In the genomic region with DNA sequence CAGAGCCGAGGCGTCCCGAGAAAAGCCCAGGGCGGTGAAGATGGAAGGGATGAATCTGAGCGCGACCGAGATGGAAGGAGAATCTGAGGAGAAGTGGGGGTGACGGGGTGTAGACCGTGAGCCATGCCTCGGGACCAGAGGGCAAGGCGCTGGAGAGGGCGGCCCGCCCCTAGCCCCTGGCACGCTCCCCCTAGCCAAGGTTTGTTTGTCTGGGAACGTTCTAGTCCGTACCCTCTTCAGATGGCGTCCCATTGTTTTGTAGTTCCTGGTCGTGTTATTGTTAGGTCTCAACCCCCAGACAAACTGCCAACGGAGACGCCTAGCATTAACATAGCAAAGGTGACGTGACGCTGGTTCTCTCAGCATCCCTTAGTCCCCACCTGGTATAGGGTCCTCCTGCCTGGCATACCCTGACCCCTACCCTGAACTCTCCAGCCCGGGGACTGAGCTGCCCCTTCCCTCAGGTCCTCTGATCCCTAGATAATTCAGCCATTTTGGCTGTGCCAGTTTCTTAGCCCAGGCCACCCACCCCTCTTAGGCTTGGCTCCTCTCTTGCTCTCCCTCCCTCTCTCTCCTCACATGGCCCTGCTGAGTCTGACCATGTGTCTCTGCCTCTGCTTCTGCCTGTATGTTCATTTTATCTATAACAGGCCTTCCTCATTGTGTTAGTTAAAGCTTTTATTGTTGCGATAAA, we compare ENCODE assay signal across 7 mouse cellular contexts. TPM values are rescaled to one million over a fixed set of nuclear protein-coding genes. Genes with fewer than 3 reads are reported as not detected.
DNase-seq lines count a peak whose midpoint lies in the region; ATAC-seq and TF ChIP-seq lines count a peak whose summit lies in the region.

No protein-coding gene starts in this region.

- DNase-seq in spleen, adult 2 months (ENCODE audit: low read depth in 1 of 2, low spot score in 2 of 2) = no peak
- DNase-seq in spleen, postnatal 4 days (ENCODE audit: low spot score in 2 of 2) = no peak
- DNase-seq in left cerebral cortex, postnatal 36 days (ENCODE audit: low spot score in 2 of 2) = peak; percentile 57 to 65
- no peak for DNase-seq in T-cell, adult 2 months (ENCODE audit: low spot score)

- no peak overlapping the region for H3K27ac ChIP-seq in spleen, adult 2 months (ENCODE audit: insufficient read depth, low read length)
- peak overlapping the region; percentile 92 for H3K27ac ChIP-seq in midbrain, embryonic 16.5 days (ENCODE audit: low read length)

- peak overlapping the region; percentile 61 for H3K4me3 ChIP-seq in spleen, adult 2 months (ENCODE audit: extremely low read depth, insufficient read depth, insufficient read length)
- peak overlapping the region; percentile 82 for H3K4me3 ChIP-seq in midbrain, embryonic 16.5 days (ENCODE audit: low read depth, low read length)

- no peak for TF ChIP-seq CTCF in spleen, adult 2 months (IDR thresholded peaks at IDR 0.05; ENCODE audit: extremely low read depth, insufficient read depth, insufficient read length, insufficient replicate concordance)

- peak overlapping the region; percentile 95 for H3K9ac ChIP-seq in midbrain, embryonic 16.5 days (ENCODE audit: low read depth, low read length)

- 6% methylated on average over 24 of the region's 24 CpGs for WGBS in spleen, adult 2 months
- 2% methylated on average over 20 of the region's 24 CpGs for WGBS in midbrain, embryonic 16.5 days

- peak; percentile 23; the same call in 1 of the 2 replicates for ATAC-seq in common myeloid progenitor, adult 5-6 weeks (replicated peaks; ENCODE audit: low read depth, poor library complexity, severe bottlenecking)
- ATAC-seq in granulocyte monocyte progenitor cell, adult 5-6 weeks (replicated peaks; ENCODE audit: poor library complexity, severe bottlenecking) = peak; percentile 31; the same call in 1 of the 2 replicates
- peak; percentile 82 for ATAC-seq in midbrain, embryonic 16.5 days

- no peaks in the 10 kb centered on the region for H3K9me3 ChIP-seq in midbrain, embryonic 16.5 days (replicated peaks; ENCODE audit: control insufficient read depth, low read length, poor library complexity, severe bottlenecking)

- no peaks in the 10 kb centered on the region for H3K36me3 ChIP-seq in spleen, adult 2 months (ENCODE audit: control insufficient read depth, insufficient read depth, low read length)
- H3K36me3 ChIP-seq in midbrain, embryonic 16.5 days (ENCODE audit: control insufficient read depth, insufficient read depth, low read length) = no peaks in the 10 kb centered on the region

- intact Hi-C loops in left cerebral cortex, postnatal 36 days (cut with DNase I) = loop anchor here (10.0 kb wide), 1 partner anchor 65 kb away; no protein-coding TSS in a partner anchor

- peaks cover 10% of the 10 kb centered on the region for H3K27me3 ChIP-seq in spleen, adult 2 months (ENCODE audit: control insufficient read depth, insufficient read depth, low read length)
- no peaks in the 10 kb centered on the region for H3K27me3 ChIP-seq in midbrain, embryonic 16.5 days (ENCODE audit: control insufficient read depth, insufficient read depth, low read depth, low read length)

- H3K4me1 ChIP-seq in spleen, adult 2 months (ENCODE audit: control insufficient read depth, insufficient read depth, insufficient read length) = no peaks in the 10 kb centered on the region
- peaks cover 17% of the 10 kb centered on the region for H3K4me1 ChIP-seq in midbrain, embryonic 16.5 days (ENCODE audit: control insufficient read depth, insufficient read depth, low read length)

- TF ChIP-seq POLR2A in spleen, adult 2 months (IDR thresholded peaks at IDR 0.05; ENCODE audit: low read depth, low read length) = no peak

- H3K4me2 ChIP-seq in midbrain, embryonic 16.5 days (ENCODE audit: low read length) = peak overlapping the region; percentile 60

RNA-seq across cellular contexts. Expression of a gene that starts 0.4 kb away (rescaled TPM):
- 0.12 and 0.14 TPM in 2 replicates for polyA plus RNA-seq in spleen, adult 2 months (2012; rRNA removed)
- total RNA-seq in common myeloid progenitor, adult 5-6 weeks (2017) = 0.05 and 0.10 TPM in 2 replicates
- total RNA-seq in granulocyte monocyte progenitor cell, adult 5-6 weeks (2014; fragmentation: Nextera tagmentation) = 0.43 TPM in 1 of 2 replicates, not detected in the other
- 0.04 and 0.05 TPM in 2 replicates for total RNA-seq in granulocyte monocyte progenitor cell, adult 5-6 weeks (2017)
- 10 to 100 TPM; 33.3 to 33.4 TPM for total RNA-seq in left cerebral cortex, postnatal 36 days (2021)
- 17.7 and 18.6 TPM in 2 replicates for polyA plus RNA-seq in midbrain, embryonic 16.5 days (2015; fragmentation: Nextera tagmentation; extraction: Ambion mirVana)

RNA-seq across cellular contexts. Expression of a gene that starts 47.0 kb away (rescaled TPM):
- polyA plus RNA-seq in spleen, adult 2 months (2012; rRNA removed) = 24.8 and 29.0 TPM in 2 replicates
- 0.27 TPM in 1 of 2 replicates, not detected in the other for total RNA-seq in common myeloid progenitor, adult 5-6 weeks (2017)
- total RNA-seq in granulocyte monocyte progenitor cell, adult 5-6 weeks (2014; fragmentation: Nextera tagmentation) = not detected in 2 replicates
- total RNA-seq in granulocyte monocyte progenitor cell, adult 5-6 weeks (2017) = not detected in 2 replicates
- 100 to 1,000 TPM; 153 to 173 TPM for total RNA-seq in left cerebral cortex, postnatal 36 days (2021)
- 71.7 and 102 TPM in 2 replicates for polyA plus RNA-seq in midbrain, embryonic 16.5 days (2015; fragmentation: Nextera tagmentation; extraction: Ambion mirVana)

Comparison
In these comparisons a context has a peak if more than half of its experiments do, and no peak if none do; other contexts are left out.
1. DNase-seq: peak in left cerebral cortex, postnatal 36 days (2 of 2); none in spleen, adult 2 months (0 of 2), spleen, postnatal 4 days (0 of 2) and T-cell, adult 2 months (single experiment).
2. ATAC-seq: peak in every context shown above with its lines; median percentile 82 in midbrain, embryonic 16.5 days; 31 in granulocyte monocyte progenitor cell, adult 5-6 weeks; 23 in common myeloid progenitor, adult 5-6 weeks.
3. RNA of a gene that starts 0.4 kb away (total RNA-seq): 33.3 to 33.4 TPM in left cerebral cortex, postnatal 36 days; 0.04 to 0.43 TPM in granulocyte monocyte progenitor cell, adult 5-6 weeks and 0.05 to 0.10 TPM in common myeloid progenitor, adult 5-6 weeks; every median in the first group is over 10 times any median in the second.
4. RNA of a gene that starts 47.0 kb away (total RNA-seq): 153 to 173 TPM in left cerebral cortex, postnatal 36 days; 0.27 TPM in common myeloid progenitor, adult 5-6 weeks and not detected in granulocyte monocyte progenitor cell, adult 5-6 weeks; every median in the first group is over 100 times any median in the second.